Mouse (Mus musculus) right cerebral cortex, adult 2 months (tissue): ENCODE data around the gene Bzw2.
A peak's percentile ranks its signal among the peaks of the same experiment; 100 is the strongest.
"Not testable (repeated sequence)": the region's sequence is repeated elsewhere in the genome, so short reads cannot be mapped to it uniquely, and the experiment has no call there.

Source experiments
- DNase-seq, 2 experiments: peaks; one replicate each; pipeline ENCODE4 v3.0.0; 2021 to 2022; ENCODE audit warnings: low spot score in 2 of 2

Gene Bzw2

DNA sequence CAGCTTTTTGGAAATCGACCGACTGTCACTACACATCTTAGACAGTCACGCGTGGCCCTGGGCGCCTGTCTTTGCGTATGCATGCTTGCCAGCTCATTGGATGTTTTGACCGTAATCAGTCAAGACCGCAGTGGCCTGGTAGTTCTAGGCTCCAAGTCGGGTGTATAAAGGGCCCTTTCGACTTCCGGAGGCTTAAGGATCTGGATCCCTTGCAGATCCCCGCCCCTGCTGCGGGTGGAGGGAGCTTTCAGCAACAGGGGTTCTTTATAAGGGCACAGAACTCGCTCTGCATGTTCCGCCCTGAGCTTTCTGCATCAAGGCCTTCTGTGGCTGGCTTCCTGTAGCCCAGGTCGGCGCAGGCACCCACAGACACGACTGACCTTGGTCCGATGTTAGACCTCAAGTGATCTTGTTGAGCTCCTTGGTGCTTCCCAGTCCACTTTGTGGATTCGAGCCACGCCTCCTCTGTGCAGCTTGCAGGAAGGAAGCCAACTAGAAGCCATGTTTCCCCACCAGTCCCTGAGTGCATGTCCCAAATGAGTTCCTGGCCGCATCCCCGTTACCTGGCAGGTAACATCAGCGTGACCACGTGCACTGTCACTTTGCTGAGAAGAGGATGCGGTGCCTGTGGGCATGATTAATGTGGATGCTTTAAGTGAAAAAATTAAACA is at the start of gene Bzw2:
Gene Bzw2 (minus strand): TSS at position 443 of the 671 bp plus-strand sequence.
- DNase-seq, result peak; percentile 46 to 70

DNA sequence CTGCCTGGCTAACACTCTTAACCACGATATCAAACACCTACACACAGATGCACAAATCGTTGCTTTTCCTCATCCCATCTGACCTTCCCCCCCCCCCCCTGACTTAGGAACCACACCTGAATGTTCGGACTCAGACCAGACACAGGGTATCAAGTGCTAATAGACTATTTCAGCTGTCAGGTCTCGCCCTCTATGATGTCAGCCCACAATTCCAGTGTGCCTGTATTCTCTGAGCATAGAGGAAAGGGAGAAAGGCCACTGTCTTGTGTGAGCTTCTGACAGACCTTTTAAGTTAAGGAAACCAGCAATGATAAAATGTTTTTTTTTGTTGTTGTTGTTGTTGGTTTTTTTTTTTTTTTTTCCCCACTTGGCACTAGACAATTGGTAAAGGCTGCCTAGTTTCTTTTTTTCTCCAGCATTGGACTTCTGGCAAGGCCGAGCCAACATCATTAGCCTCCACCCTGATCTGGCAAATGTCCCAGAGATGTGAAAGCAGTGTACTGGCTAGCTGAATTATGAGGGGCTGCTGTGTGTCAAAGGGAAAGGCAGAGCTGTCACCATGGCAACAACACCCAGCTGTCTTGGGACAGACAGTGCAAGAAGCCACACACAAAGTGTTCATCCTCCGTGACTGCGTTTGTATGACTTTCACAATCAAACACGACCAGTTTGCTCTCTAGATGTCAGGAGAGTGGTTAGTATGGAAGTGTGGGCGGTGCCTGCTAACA is 49.4 kb upstream of the Bzw2 start:
- peak; percentile 39 to 51 for DNase-seq

DNA sequence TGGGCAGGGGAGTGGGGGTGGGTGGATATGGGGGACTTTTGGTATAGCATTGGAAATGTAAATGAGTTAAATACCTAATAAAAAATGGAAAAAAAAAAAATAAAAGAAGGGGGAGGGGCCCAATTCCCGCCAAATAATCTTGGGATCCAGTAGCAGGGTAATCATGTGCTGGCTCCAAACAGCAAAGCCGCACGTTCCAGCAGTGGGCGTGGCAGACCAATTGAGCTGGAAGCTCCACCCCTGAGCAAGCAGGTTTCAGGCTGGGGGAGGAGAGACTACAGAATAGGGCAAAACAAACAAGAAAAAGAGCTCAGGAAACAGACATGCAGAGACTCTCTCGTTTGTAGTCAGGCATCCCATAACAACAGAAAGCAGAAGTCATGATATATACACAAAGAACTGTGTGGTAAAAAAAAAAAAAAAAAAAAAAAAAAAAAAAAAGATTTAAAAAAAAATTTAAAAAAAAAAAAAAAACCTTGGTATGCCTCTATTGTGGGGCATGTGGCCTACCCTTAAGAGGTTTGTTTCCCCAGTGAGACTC is 47.8 kb upstream of the Bzw2 start:
- DNase-seq, result not testable (repeated sequence)

DNA sequence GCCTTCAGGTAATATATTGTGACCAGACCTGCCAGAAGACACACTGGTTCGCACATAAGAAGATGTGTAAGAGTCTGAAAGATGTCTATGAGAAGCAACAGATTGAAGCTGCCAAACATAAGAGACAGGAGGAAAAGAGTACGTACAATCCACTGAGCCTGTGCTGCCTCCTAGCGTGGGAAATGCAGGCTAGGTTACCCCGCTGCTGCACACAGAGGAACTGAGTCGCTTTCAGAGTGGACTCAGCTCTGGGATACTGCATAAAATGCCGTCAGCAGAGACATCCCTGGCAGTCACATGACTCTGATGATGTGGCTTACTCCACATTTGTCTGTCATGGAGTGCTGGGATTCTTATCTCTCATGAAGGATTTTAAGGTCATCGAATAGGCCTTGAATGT is 37.1 kb upstream of the Bzw2 start:
- DNase-seq, result no peak

DNA sequence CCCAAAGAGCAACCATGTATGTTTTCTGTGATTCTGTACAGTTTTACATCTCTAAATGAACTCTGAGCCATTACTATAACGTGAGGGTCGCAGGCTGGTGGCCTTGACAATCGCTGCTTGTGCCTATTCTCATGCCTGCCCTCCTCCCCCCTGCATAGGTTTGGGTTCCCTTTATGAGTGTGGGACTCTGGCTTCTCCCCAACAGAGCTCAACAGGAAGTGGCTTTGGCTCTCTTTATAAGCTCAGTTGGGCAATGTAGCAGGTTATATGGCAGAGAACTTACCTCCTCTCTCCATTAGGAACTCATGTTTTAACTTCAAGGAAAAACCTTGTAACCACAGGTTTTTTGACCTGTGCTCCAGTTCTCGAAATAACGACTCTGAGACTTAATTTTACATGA is 32.5 kb upstream of the Bzw2 start:
- no peak for DNase-seq

DNA sequence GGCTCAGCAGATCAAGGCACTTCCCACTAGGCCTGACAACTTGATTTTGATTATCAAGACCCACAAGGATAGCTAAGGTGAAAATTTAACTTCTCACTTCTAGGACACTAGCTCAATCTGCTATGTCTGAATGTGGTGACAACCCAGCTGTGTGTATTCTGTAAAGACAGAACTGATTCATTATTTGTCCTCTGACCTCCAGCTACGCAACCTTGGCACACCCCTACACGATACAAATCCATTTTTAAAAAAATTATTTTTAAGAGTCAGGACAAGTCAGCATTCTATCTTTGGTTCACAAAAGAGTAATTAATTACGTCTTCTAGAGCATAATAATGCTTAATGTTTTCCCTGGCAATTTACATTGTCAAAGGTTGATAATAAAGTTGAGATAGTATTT is 31.7 kb upstream of the Bzw2 start:
- DNase-seq, result no peak

DNA sequence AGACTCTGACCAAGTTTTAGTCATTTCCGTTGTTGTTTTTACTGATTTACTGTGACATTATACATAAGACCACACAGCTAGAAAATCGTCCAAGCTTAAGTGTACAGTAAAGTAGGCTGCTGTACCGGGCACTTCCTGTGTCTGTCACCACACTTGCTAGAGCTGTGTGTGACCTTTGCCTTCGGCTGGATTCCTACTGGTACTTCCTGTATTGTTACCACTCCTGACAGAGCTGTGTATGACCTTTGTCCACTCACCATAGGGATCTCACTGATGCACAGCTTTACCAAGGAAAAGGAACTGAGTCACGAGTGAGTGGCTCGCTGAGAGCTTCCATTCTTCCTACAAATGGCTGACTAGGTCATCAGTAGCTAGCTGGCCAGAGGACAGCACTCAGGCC is 29.2 kb upstream of the Bzw2 start:
- no peak for DNase-seq

DNA sequence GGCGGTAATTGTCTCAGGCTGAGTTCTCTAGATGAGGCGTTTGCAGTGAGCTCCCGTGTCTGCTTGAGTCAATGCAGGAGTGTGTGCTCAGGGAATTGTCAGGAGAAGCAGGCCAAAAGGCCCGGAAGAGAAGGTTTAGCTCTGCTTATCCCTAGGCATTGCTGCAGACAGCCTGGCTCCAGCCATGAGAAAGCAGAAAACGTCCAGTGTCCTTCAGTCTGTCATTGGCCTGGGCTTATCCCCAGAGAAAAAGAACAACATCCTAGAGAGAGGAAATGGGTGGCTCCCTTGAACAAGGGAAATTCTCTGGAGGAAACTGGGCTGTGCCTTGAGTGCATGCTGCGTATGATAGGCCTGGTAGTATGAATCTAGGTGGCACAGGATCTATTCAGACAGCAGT is 24.7 kb upstream of the Bzw2 start:
- no peak for DNase-seq

DNA sequence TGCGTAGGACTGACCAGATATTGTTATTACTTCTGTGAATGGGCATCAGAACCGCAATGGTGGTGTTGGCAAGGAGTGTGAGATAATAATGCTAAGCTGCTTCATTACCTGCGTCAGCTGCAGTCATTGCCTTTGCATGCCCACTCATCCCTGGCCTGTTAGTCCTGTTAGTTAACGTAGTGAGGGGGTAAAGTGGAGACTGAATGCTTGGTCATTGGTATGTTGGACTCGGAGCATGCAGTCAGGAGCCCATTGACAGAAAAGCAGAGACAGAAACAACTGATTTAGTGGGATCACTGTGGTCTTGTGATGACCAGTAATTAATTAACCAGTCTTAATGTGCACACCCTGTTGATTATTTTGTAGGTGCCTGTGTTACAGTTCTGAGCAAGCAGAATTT is 19.3 kb upstream of the Bzw2 start:
- no peak for DNase-seq

DNA sequence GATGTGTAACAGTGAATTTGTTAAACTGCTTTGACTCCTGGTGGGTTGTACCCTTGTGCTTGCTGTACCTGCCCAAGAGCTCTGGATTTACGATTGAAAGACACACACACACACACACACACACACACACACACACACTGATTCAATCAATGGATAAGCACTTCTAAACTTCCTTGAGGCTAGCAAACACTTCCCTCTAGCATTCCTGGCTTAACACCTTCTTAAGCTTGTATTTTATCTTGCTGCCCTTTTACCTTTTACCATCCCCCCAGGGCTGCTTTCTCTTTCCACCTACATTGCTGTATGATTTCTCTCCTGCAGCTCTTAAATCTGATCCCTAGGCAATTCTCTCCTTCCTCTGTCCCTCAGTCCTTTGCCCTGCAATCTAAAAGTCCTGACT is 7.4 kb upstream of the Bzw2 start:
- DNase-seq, result no peak

DNA sequence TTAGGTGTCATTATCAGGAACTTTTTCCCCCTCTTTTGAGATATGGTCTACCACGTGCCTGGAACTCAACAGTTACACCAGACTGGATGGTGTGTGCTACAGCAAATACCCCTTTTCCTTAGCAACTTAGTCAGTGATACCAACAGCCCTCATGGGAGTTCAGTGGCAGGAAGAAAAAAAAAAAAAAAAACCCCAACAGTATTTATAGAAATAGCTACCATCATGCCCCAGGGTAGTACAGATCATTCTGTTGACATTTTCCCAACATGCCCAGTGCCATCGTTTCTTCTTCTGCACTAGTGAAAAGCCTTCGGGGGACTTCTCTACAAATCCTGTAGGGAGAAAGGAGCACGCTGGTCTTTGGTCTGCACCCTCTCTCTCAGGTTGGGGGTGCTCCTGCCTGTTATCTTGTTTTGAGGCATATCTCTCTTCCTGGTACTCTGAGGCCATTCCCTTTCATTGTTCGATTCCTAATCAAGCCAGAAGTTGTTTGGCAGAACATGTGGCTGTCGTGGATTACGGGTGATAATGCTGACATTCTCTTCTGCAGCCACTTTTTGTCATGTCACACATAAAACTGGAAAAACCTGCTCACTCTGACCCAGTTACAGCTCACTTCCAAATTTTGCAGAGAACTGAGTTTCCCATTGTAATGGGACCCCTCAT is 6.4 kb upstream of the Bzw2 start:
- no peak for DNase-seq

DNA sequence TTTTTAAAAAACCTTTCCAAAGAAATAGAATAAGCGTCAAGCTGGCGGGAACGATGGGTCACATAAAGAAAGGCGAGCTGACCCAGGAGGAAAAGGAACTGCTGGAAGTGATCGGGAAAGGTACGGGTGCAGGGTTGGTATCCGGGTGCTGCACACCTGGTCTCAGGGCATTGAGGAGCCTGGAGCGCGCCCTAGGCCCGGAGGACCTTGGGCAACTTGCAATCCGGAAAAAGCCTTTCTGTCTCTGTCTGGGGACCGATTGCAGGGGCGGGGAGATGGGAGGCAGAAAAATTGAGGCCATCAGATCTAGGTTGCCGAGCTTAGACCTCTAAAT is 609 bp downstream of the Bzw2 start:
- no peak for DNase-seq

DNA sequence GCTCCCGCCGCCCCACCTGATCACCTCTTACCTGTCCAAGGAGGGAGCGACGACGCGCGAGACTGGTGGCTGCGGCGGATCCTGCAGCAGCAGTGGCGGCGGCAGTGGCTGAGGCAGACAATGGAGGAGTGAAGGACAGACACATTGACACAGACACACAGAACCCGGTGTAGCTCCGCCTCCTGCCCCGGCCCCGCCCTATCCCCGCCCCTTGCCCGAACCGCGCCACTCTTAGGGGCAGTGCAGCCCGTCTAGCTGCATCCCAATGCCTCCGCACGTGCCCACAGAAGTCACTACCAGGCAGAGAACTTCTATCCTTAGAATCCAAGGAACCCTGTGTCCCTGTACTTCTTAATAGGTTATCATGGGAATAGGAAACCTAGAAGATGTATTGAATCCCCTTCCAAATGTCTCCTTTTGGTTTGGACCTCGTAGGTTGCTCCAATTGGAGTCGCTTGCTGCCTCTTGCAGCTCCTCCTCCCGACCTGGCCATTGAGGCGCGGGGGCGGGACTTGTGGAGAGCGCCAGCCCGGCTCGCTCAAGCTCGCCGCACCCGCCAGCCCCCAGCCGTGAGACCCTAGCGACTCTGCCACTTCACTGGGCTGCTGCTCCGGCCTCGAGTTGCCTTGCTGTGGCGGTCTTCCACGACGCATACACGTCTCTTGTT is 1.1 kb downstream of the Bzw2 start, which contains the start of gene Ankmy2:
Gene Ankmy2 (plus strand): TSS at position 478 of the 667 bp plus-strand sequence.
- DNase-seq, result peak; percentile 86 to 91

DNA sequence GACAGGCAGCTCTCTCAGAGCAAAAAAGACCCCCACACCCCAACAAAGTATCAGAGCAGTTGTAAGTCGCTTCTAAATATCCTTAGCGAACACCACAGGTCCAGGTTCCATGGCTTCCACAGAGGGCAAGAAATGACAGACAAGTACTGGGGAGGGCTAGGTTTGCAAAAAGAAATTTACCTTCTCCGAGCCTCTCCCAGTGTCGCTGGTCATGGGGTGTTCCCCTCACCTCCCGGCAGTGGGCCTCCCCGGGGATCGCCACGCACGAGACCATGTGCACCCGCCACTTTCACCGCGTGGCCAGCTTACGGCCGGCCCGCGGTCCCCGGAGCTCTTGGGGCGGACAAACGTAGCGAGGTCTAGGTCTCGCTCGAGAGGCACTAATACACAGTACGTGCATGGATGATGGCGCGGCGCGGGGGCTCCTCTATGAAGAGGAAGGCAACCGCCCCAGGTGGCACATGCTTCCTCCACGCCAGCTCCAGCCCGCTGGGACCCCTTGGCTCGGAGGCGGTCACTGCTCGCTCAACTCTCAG is 1.7 kb downstream of the Bzw2 start:
- no peak for DNase-seq

DNA sequence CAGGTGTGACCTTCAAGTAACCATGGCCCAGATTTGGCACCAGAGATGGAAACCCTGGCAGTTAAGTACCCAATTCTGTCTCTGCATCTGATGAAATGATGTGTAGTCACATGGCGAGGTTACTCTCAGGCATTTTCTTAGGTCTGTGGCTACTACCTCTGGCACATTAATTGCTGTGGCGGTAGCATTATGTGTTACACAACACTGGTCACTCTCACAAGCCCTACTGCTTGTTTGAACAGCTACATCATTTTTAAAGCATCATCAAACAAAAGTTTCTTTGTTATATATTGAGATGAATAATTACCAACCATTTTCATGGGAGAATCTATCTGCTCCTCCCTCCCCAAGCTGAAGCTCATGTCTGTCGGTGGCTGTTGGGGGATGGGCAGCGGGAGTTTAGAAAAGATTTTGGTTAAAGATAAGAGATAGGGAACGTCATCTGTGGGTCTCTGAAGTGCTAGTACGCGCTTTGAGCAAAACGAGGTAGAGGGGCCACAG is 2.7 kb downstream of the Bzw2 start:
- peak; percentile 38 to 40 for DNase-seq

DNA sequence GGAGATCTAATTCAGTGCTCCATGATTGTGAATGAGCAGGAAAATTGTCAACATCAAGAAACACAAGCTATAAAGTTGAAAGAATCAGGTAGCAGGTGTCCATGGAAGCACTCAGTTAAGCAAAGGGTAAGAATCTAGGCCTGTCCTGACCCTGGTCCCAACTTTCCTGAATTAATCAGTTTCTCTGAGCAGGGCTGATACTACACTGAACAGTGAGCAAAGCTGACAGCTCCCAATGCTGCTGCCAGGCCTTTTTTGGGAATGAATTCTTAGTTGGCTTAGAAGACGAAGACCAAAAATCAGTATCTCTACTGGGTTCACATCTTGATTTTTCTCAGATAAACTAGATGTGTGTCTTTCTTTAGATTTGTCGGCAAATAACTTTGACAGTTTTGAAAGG is 7.1 kb downstream of the Bzw2 start:
- DNase-seq, result no peak

DNA sequence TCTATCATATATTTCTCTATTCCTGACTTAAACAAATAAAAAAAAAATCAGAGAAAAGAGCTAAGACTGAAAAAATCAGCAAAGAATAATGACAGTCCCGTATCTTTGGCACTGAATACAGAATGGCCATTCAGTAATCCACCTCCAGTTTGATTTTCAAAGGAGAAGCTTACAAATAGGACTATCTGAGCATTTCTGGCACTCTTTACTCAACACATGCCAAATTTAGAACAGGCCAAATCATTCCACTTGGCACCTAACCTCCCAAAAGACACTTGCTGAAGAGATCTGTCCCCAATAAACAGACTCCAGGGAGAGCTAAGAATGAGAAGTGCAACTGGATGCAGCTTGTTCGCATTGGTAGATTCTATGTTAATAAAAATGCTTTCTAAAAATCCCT is 7.6 kb downstream of the Bzw2 start:
- DNase-seq, result no peak

DNA sequence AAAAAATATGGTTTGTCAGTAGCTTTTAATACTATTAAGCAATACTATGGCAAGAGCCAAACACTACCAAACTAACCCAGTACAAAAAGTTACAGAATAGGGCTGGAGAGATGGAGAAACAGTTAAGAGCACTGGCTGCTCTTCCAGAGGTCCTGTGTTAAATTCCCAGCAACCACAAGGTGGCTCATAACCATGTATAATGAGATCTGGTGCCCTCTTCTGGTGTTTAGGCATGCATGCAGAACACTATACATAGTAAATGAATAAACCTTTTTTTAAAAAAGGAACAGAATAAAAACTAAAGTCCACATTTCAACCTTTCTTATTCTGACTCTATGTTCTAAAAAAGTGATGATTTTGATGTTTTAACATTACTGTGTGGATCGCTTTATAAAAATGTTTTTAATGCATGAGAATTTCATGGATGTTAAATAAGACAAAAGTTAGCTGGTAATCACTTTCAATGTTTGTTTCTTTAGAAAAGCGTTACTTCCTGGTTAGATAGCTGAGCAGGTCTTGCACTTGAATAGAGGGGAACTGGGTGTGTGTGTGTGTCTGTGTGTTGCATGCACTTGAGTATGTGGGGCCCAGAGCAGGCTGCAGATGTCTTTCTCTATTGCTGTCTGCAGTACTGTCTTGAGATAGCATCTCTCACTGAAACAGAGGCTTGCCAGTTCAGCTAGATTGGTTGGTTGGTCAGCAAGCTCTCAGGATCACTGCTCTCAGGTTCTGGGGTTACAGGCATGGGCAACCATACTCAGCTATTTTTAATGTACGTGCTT is 11.5 kb downstream of the Bzw2 start:
- no peak for DNase-seq

DNA sequence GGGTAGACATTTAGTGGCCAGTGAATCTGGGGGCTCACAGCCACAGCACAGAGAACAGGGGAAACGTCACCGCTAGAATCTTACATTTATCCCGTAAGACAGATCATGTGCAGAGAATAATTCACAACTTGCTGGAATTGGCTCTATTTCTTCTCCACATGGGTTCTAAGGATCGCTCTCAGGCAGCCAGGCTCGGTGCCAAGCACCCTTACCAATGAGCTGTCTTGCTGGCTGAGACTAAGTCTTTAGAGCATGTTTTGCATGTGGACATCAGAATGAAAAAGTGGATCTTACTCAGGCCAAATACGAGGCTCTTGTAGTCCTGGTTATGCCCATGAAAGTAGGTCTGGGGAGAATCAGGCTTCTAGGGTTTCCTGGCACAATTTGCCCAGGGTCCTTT is 17.5 kb downstream of the Bzw2 start:
- DNase-seq, result no peak

DNA sequence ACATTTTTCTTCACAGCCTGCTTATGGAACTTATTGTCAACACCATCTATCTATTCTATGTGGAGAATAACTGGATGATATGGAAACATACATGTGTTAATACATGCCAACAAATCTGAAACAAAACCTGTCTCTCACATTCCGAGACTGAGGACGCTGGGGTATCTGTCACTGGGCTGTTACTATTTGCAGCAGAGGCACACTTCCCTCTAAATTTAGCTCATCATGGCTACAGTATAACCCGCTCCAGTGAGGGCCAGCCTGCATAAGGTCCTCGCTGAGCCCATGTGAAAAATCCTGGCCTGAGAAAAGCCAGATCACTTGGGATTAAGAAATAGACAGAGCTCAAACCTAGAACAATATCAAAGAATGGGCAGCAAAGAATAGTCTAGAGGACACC is 20.7 kb downstream of the Bzw2 start:
- no peak for DNase-seq

DNA sequence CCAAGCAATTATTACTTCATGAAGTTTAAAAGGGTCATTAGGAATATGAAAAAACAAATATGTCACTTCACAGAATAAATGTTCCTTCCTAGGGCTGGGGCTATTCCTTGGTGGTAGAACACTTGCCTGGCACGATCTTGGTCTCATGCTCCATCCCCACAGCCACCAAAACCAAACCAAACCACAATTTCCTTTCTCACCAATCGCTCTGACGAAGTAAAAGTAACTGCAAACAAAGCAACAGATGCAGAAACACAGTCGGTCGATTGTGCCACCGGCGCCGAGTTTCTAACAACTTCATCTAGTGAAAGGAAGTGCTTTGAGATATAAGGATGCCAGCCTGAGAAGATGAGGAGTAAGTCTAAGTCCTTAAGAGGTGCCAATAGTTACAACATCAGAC is 21.6 kb downstream of the Bzw2 start:
- no peak for DNase-seq
